Mouse (Mus musculus) CH12.LX (cell line): ENCODE results near the gene Cx3cr1. TPM values are rescaled to one million over a fixed set of nuclear protein-coding genes. Genes with fewer than 3 reads are reported as not detected.

Source experiments
- DNase-seq: peaks from one replicate; pipeline ENCODE4 v3.0.0-alpha.2; 2013; ENCODE audit errors: extremely low read depth
- H3K27ac ChIP-seq: 2 replicates; pipeline ENCODE4 v1.5.1; 2012; ENCODE audit warnings: low read depth, mild to moderate bottlenecking, control low read depth, moderate library complexity; ENCODE audit not compliant: insufficient read depth
- H3K27me3 ChIP-seq: replicated peaks from 2 replicates; pipeline ENCODE3; 2012; ENCODE audit warnings: inconsistent platforms
- H3K36me3 ChIP-seq, 2 experiments: replicated peaks in 1 of 2; 2 replicates each; pipeline versions ENCODE3 to v1.6.1; 2012; ENCODE audit warnings: inconsistent platforms in 1 of 2, low read length in 1 of 2, mild to moderate bottlenecking in 1 of 2, mixed read lengths in 1 of 2, moderate library complexity in 1 of 2; ENCODE audit not compliant: control insufficient read depth in 1 of 2, insufficient read depth in 1 of 2
- H3K4me1 ChIP-seq, 2 experiments: 2 replicates each; pipeline ENCODE4 v1.6.1; 2012; ENCODE audit warnings: inconsistent platforms in 1 of 2, moderate library complexity in 1 of 2; ENCODE audit not compliant: insufficient read depth in 2 of 2, control insufficient read depth in 1 of 2
- H3K4me2 ChIP-seq: 2 replicates; pipeline ENCODE4 v1.6.1; 2012; ENCODE audit warnings: low read depth, mild to moderate bottlenecking, control low read depth; ENCODE audit not compliant: poor library complexity, insufficient read depth, severe bottlenecking
- H3K4me3 ChIP-seq, 3 experiments: fragments of 150-350 bp in 1 of 3; sonication (generic) in 1 of 3; replicated peaks in 1 of 3; 2 replicates each; pipeline versions ENCODE3 to v1.5.1; 2011 to 2012; ENCODE audit warnings: low read depth in 2 of 3, low read length in 2 of 3, mild to moderate bottlenecking in 2 of 3, moderate library complexity in 2 of 3, control low read depth in 1 of 3, improper control_type of control experiment in 1 of 3, inconsistent platforms in 1 of 3, mixed read lengths in 1 of 3; ENCODE audit not compliant: poor library complexity in 1 of 3
- H3K79me2 ChIP-seq: replicated peaks from 2 replicates; pipeline ENCODE4 v1.6.1; 2012; ENCODE audit warnings: mild to moderate bottlenecking, moderate library complexity; ENCODE audit not compliant: control insufficient read depth, poor library complexity, insufficient read depth, severe bottlenecking; ENCODE audit errors: extremely low read depth
- H3K9ac ChIP-seq: 2 replicates; pipeline ENCODE4 v1.6.1; 2012; ENCODE audit warnings: low read depth, mild to moderate bottlenecking, control low read depth, moderate library complexity; ENCODE audit not compliant: insufficient read depth
- H3K9me3 ChIP-seq: replicated peaks from 2 replicates; pipeline ENCODE3; 2012; ENCODE audit warnings: low read length, inconsistent platforms, mixed read lengths
- BHLHE40 ChIP-seq: IDR thresholded peaks from 2 replicates; pipeline ENCODE4 v1.6.1; 2011; ENCODE audit warnings: mild to moderate bottlenecking, low read depth, low read length, improper control_type of control experiment
- CHD1 ChIP-seq: IDR thresholded peaks from 2 replicates; pipeline ENCODE4 v1.6.1; 2012; ENCODE audit warnings: low read depth, low read length, improper control_type of control experiment, inconsistent platforms
- CHD2 ChIP-seq: IDR thresholded peaks from 2 replicates; pipeline ENCODE4 v1.6.1; 2011; ENCODE audit warnings: low read length, improper control_type of control experiment
- CTCF ChIP-seq, 2 experiments: IDR thresholded peaks in 1 of 2; conservative IDR thresholded peaks in 1 of 2; 2 replicates each; pipeline ENCODE4 v1.5.1; 2011 to 2012; ENCODE audit warnings: low read depth in 2 of 2, low read length in 2 of 2, improper control_type of control experiment in 1 of 2, inconsistent platforms in 1 of 2, mild to moderate bottlenecking in 1 of 2, moderate library complexity in 1 of 2
- E2F4 ChIP-seq: IDR thresholded peaks from 2 replicates; pipeline ENCODE4 v1.6.1; 2011; ENCODE audit warnings: low read depth, low read length, improper control_type of control experiment; ENCODE audit not compliant: insufficient replicate concordance
- ELF1 ChIP-seq: IDR thresholded peaks from 2 replicates; pipeline ENCODE4 v1.6.1; 2014; ENCODE audit warnings: low read depth, mild to moderate bottlenecking, inconsistent platforms, low read length, improper control_type of control experiment
- EP300 ChIP-seq: IDR thresholded peaks from 2 replicates; pipeline ENCODE4 v1.6.1; 2011; ENCODE audit warnings: low read length, improper control_type of control experiment
- ETS1 ChIP-seq: conservative IDR thresholded peaks from 2 replicates; pipeline ENCODE4 v1.6.1; 2012; ENCODE audit warnings: low read depth, mild to moderate bottlenecking, inconsistent platforms, low read length, improper control_type of control experiment, moderate library complexity
- GABPA ChIP-seq: IDR thresholded peaks from 2 replicates; pipeline ENCODE4 v1.6.1; 2012; ENCODE audit warnings: low read depth, low read length, improper control_type of control experiment, inconsistent platforms; ENCODE audit not compliant: insufficient replicate concordance
- HCFC1 ChIP-seq: IDR thresholded peaks from 2 replicates; pipeline ENCODE4 v1.6.1; 2012; ENCODE audit warnings: low read depth, mild to moderate bottlenecking, inconsistent platforms, low read length, improper control_type of control experiment
- IRF4 ChIP-seq: IDR thresholded peaks from 2 replicates; pipeline ENCODE4 v1.6.1; 2014; ENCODE audit warnings: low read depth, mild to moderate bottlenecking, inconsistent platforms, low read length, improper control_type of control experiment
- JUND ChIP-seq: conservative IDR thresholded peaks from 2 replicates; pipeline ENCODE4 v1.6.1; 2011; ENCODE audit warnings: low read depth, low read length, improper control_type of control experiment
- KAT2A ChIP-seq: IDR thresholded peaks from 2 replicates; pipeline ENCODE4 v1.6.1; 2012; ENCODE audit warnings: low read length, improper control_type of control experiment, inconsistent platforms; ENCODE audit not compliant: insufficient replicate concordance
- MAFK ChIP-seq: IDR thresholded peaks from 2 replicates; pipeline ENCODE4 v1.6.1; 2011; ENCODE audit warnings: low read length, improper control_type of control experiment; ENCODE audit not compliant: insufficient replicate concordance
- MAX ChIP-seq: IDR thresholded peaks from 2 replicates; pipeline ENCODE4 v1.6.1; 2011; ENCODE audit warnings: low read length, improper control_type of control experiment
- MAZ ChIP-seq: IDR thresholded peaks from 2 replicates; pipeline ENCODE4 v1.6.1; 2012; ENCODE audit warnings: low read depth, mild to moderate bottlenecking, inconsistent platforms, low read length, improper control_type of control experiment, moderate library complexity
- MEF2A ChIP-seq: IDR thresholded peaks from 2 replicates; pipeline ENCODE4 v1.6.1; 2014; ENCODE audit warnings: low read depth, mild to moderate bottlenecking, inconsistent platforms, low read length, improper control_type of control experiment, borderline replicate concordance
- MXI1 ChIP-seq: IDR thresholded peaks from 2 replicates; pipeline ENCODE4 v1.6.1; 2011; ENCODE audit warnings: mild to moderate bottlenecking, low read depth, low read length, improper control_type of control experiment
- MYC ChIP-seq: IDR thresholded peaks from 2 replicates; pipeline ENCODE4 v1.6.1; 2011; ENCODE audit warnings: low read depth, mild to moderate bottlenecking, improper control_type of control experiment, low read length
- NELFE ChIP-seq: IDR thresholded peaks from 2 replicates; pipeline ENCODE4 v1.6.1; 2011; ENCODE audit warnings: low read depth, low read length, improper control_type of control experiment
- PAX5 ChIP-seq: IDR thresholded peaks from 2 replicates; pipeline ENCODE4 v1.6.1; 2012; ENCODE audit warnings: low read length, inconsistent platforms, mixed read lengths
- POLR2A ChIP-seq: IDR thresholded peaks from 2 replicates; pipeline ENCODE4 v1.6.1; 2011; ENCODE audit warnings: low read depth, mild to moderate bottlenecking, improper control_type of control experiment, low read length
- RCOR1 ChIP-seq: conservative IDR thresholded peaks from 2 replicates; pipeline ENCODE4 v1.6.1; 2012; ENCODE audit warnings: low read depth, mild to moderate bottlenecking, inconsistent platforms, low read length, improper control_type of control experiment
- SMC3 ChIP-seq: IDR thresholded peaks from 2 replicates; pipeline ENCODE4 v1.6.1; 2011; ENCODE audit warnings: low read depth, low read length, improper control_type of control experiment
- TBP ChIP-seq: conservative IDR thresholded peaks from 2 replicates; pipeline ENCODE4 v1.6.1; 2011; ENCODE audit warnings: low read depth, low read length, improper control_type of control experiment
- TCF12 ChIP-seq: IDR thresholded peaks from 2 replicates; pipeline ENCODE4 v1.6.1; 2014; ENCODE audit warnings: low read depth, mild to moderate bottlenecking, inconsistent platforms, low read length, improper control_type of control experiment
- UBTF ChIP-seq: IDR thresholded peaks from 2 replicates; pipeline ENCODE4 v1.6.1; 2012; ENCODE audit warnings: low read depth, mild to moderate bottlenecking, inconsistent platforms, low read length, improper control_type of control experiment, moderate library complexity
- USF1 ChIP-seq: IDR thresholded peaks from 2 replicates; pipeline ENCODE4 v1.6.1; 2014; ENCODE audit warnings: low read depth, mild to moderate bottlenecking, inconsistent platforms, low read length, improper control_type of control experiment
- ZKSCAN1 ChIP-seq: IDR thresholded peaks from 2 replicates; pipeline ENCODE4 v1.6.1; 2012; ENCODE audit warnings: low read depth, inconsistent platforms, low read length, improper control_type of control experiment, borderline replicate concordance
- ZMIZ1 ChIP-seq: IDR thresholded peaks from 2 replicates; pipeline ENCODE4 v1.6.1; 2012; ENCODE audit warnings: low read depth, mild to moderate bottlenecking, inconsistent platforms, low read length, improper control_type of control experiment
- dilution Hi-C: fragments of 300-500 bp; cut with MboI; formaldehyde crosslinking; loops from 2 replicates; pipeline ENCODE4 v1.14.3; 2020; ENCODE audit warnings: low sequenced_read_pairs; ENCODE audit not compliant: extremely low pct_unique_long_range_greater_than_20kb, extremely low pct_ligation_motif_present
- in situ Hi-C: fragments of 300-500 bp; cut with MboI; formaldehyde crosslinking; loops from 3 replicates; pipeline ENCODE4 v1.14.3; 2019; ENCODE audit warnings: low sequenced_read_pairs, low pct_ligation_motif_present, low pct_unique_long_range_greater_than_20kb, mixed read lengths
- polyA plus RNA-seq: library from polyadenylated mRNA; unstranded; fragments of >175 nt; gene quantifications from 2 replicates; pipeline ENCODE4 v1.2.1, GENCODE M21; 2012; ENCODE audit warnings: low read depth; ENCODE audit not compliant: insufficient read length
- total RNA-seq, 2 experiments: library from RNA; depleted of rRNA; stranded (reverse); fragments of 300-350 nt in 1 of 2; fragments of >200 nt in 1 of 2; gene quantifications; 2 replicates each; pipeline ENCODE4 v1.2.3; 2012 to 2014

Cx3cr1 gene
- total and polyA plus RNA-seq, 3 experiments = 0.06 TPM; not detected in 2

DNA sequence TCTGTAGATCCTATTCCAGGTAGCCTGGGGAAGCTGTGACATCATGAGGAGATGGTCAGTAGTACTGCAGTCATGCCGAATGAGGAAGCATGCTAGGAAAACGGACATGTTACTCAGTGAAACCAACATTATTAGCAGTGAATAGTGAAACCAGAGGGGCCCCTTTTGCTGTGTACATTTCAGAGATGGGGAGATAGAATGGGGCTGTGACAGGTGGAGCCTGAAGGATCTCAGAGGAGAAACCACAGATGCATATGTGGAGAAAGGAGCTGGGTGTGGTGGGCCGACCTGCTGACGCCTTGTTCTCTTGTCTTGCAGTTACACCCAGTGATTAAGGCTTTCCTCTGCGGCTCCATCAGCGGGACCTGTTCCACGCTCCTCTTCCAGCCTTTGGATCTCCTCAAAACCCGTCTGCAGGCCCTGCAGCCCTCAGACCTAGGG, 46.5 kb upstream of the Cx3cr1 start:
- Histone ChIP-seq H3K4me2 (peak overlapping the region; percentile 69), H3K4me3 (no peak overlapping the region), H3K27ac (peak overlapping the region; percentile 60; the same call in 1 of the 2 replicates), H3K4me1 (peaks cover 12 to 46% of the 10 kb centered on the region in 2 experiments), H3K79me2 (peaks cover 12% of the 10 kb centered on the region), H3K9me3 (no peaks in the 10 kb centered on the region), H3K27me3 (no peaks in the 10 kb centered on the region), H3K36me3 (peaks cover 36 to 54% of the 10 kb centered on the region in 2 experiments), H3K9ac (peak overlapping the region; percentile 50)
- in situ Hi-C loops (no loop called here), dilution Hi-C loops (no loop called here)
- no peak for DNase-seq
- TF ChIP-seq MEF2A (0 out of 2 replicates have a peak, but pooled peaks have one; percentile 55), TBP (no peak), ETS1 (no peak), ZMIZ1 (no peak), POLR2A (no peak), E2F4 (no peak), MYC (no peak), ELF1 (no peak), ZKSCAN1 (no peak), MAX (peak; percentile 54; the same call in 1 of the 2 replicates), USF1 (no peak), GABPA (no peak), NELFE (no peak), RCOR1 (0 out of 2 replicates have a peak, but pooled peaks have one; percentile 23), MAFK (no peak), CHD2 (no peak), UBTF (no peak), TCF12 (0 out of 2 replicates have a peak, but pooled peaks have one; percentile 37), MAZ (no peak), SMC3 (no peak), HCFC1 (no peak), IRF4 (peak; percentile 80), EP300 (peak; percentile 68; the same call in 1 of the 2 replicates), MXI1 (0 out of 2 replicates have a peak, but pooled peaks have one; percentile 43), CTCF (conservative IDR thresholded peaks at IDR 0.05 in 1 of 2, IDR thresholded peaks at IDR 0.05 in 1 of 2; ENCODE audit: low read depth in 2 of 2, low read length in 2 of 2) (no peak), JUND (no peak), PAX5 (no peak), BHLHE40 (peak; percentile 34; the same call in 1 of the 2 replicates), KAT2A (0 out of 2 replicates have a peak, but pooled peaks have one; percentile 43), CHD1 (no peak)
